Mouse (Mus musculus): Measurements from ENCODE around the gene Pik3ca. TPM values are rescaled to one million over a fixed set of nuclear protein-coding genes. Genes with fewer than 3 reads are reported as not detected.

Gene Pik3ca
- total RNA-seq, 1 experiment from 2014 or later, result 63.8 TPM

DNA sequence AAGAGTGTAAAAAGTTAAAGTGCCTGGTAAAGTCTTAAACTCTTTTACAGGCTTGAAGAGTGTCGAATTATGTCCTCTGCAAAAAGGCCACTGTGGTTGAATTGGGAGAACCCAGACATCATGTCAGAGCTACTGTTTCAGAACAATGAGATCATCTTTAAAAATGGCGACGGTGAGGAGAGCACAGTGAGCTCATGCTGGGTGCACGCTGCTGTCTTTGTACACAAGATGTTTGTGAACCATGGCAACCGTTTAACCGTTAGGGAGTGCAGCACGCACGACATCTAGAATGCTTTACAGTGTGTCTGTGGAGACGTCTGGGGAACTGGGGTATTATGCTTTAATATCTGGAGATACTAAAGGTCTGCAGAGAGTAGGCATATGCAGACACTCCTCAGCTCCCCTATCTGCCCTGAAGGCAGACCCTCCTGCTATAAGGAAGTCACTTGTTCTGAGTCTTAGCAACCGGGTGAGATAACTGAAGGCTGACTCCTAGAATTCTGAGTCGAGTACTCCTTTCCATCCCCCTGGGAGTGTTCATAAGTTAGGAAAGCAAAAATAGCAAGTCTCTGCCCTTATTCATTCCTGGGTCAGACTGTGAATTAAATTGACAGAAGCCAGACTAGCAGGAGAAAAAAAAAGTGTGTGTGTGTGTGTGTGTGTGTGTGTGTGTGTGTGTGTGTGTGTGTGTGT lies 57.0 kb downstream of the Pik3ca start:
- DNase-seq, result no peak

GRCm38 (mm10) chr3:32459777-32460176 lies 62.3 kb downstream of the Pik3ca start:
- peak; percentile 62 for DNase-seq

- DNase-seq, result no peak
Observed at GRCm38 (mm10) chr3:32467321-32467720, 69.8 kb downstream of the Pik3ca start.

DNA sequence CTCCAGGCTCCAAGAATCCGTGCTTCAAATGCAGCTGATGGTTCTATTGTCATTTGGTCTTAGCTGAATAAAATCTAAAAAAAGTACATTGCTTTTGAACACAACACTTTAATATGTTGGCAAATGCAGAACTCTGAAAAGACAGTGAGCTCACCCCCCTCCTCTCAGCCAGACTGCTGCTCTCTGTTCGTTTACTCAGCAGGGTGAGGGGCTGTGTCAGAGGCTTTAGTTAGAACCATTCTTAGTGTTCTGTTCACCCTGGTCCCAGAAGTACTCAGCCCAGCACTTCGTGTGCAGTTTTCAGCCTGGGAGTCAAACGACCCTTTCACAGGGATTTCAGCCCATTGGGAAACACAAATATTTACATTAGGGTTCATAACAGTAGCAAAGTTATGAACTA lies 70.9 kb downstream of the Pik3ca start:
- DNase-seq, result no peak

DNA sequence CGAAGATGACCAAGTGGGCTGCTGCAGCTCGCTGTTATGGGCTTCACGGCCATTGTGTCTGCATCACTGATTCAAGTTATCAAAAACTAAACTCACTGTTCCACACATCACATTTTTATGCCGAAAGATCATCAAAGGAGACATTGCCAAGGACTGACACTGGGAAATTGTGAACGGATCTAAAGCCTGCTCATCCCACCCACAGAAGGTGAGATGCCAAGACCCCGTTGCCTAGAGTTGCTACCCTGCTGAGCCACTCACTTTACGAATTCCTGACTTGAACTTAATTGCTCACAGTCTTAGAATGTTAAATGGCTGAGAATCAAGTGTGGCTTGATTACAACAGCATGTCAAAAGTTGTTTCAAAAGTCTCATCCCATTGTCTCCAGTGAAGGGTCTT lies 73.0 kb downstream of the Pik3ca start:
- DNase-seq, result no peak

GRCm38 (mm10) chr3:32471098-32471497 lies 73.6 kb downstream of the Pik3ca start:
- DNase-seq, result no peak

- DNase-seq, result no peak
Observed at GRCm38 (mm10) chr3:32472191-32472900, 74.9 kb downstream of the Pik3ca start.

DNA sequence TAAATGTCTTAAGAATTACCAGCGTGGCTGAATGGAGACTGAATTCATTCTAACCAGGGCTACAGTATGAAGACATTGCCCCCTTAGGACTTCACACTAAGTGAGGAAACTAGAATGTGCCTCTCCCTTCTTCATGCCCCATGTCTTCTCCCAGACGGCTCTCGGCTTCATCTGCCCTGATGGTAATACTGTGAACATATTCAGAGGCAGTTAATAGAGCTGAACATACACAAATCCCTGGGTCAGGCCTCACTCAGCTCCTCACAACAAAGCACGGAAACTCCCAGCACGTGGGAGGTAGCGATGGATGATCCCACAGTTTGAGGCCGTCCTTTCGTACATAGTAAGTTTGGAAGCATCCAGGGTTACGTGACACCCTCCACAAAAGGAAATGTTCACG lies 75.7 kb downstream of the Pik3ca start:
- DNase-seq, result no peak

DNA sequence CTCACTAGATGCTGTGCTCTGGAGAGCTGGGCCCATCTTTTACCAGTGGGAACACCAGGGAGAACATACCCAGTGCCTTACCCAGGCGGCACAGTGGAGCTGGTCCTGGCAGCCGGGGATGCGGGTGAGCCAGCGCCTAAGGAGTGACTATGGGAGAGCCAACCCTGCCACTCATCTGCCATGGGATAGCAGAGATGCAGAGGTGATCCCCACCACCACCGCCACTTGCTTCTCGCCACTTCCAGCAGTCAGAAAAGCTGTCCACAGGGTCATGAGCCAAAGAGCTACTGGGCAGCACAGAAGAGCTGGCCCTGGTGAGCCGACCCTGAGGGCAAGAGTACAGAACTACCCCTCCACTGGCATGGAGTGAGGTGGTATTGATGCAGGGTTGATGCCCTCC lies 82.5 kb downstream of the Pik3ca start:
- no peak for DNase-seq

- DNase-seq, result no peak
Observed at GRCm38 (mm10) chr3:32483035-32483434, 85.6 kb downstream of the Pik3ca start.

DNA sequence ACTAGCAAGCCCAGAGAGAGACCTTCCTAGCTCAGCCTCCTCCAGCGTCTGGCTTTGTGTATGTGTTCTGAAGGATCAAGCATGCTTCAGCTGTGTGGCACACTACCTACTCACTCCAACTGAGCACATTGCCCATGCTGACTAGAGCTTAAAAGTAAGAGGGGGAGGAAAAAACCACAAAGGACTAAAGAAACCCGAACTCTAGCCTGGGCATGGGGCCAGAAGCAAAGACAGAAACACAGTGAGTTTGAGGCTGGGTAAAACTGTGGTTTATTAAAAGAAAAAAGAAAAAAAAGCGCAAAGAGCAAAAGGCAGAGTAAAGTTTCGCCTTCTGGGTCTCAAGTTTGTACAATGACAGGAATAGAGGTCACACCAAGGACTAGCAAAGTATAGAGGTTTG lies 89.1 kb downstream of the Pik3ca start:
- DNase-seq, result no peak

DNA sequence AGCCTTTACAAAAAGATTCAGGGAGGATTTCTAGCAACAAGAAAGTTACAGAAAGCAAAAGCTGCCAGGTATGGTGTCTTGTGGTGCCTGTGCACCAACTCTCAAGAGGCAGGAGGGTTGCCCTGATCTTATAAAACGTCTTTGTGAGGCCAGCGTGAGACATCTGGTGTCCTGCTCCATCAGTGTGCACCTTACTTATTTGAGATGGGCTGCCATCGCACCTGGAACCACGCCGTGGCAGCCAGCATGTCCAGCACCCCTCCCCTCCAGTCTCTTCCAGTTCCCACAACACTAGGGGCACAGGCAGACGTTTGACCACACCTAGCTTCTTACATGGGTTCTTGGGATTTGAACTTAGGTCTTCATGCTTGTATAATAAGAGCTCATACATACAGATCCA lies 90.7 kb downstream of the Pik3ca start:
- DNase-seq, result no peak

GRCm38 (mm10) chr3:32490076-32490927 lies 92.8 kb downstream of the Pik3ca start:
- DNase-seq, result no peak

DNA sequence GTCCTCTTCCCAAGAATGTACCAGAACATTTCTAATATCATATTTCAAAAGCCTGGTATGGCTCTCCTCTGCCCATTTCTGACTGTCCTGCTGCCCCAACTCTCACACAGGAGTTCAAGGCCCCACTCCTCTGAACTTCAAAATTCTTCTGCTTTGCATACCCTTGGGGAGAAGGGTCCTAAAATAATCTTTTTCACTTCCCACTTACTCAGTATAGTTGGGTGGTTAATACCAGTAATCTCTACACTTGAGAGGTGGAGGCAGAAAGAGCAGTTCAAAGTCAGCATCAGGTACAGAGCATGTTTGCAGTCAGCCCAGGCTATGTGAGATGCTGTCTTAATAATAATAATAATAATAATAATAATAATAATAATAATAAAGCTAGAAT lies 93.5 kb downstream of the Pik3ca start:
- DNase-seq, result no peak

GRCm38 (mm10) chr3:32492097-32493090 lies 94.9 kb downstream of the Pik3ca start, which contains the start of gene Kcnmb3:
Kcnmb3 (minus strand) TSS chr3:32492231.
- no peak for DNase-seq

DNA sequence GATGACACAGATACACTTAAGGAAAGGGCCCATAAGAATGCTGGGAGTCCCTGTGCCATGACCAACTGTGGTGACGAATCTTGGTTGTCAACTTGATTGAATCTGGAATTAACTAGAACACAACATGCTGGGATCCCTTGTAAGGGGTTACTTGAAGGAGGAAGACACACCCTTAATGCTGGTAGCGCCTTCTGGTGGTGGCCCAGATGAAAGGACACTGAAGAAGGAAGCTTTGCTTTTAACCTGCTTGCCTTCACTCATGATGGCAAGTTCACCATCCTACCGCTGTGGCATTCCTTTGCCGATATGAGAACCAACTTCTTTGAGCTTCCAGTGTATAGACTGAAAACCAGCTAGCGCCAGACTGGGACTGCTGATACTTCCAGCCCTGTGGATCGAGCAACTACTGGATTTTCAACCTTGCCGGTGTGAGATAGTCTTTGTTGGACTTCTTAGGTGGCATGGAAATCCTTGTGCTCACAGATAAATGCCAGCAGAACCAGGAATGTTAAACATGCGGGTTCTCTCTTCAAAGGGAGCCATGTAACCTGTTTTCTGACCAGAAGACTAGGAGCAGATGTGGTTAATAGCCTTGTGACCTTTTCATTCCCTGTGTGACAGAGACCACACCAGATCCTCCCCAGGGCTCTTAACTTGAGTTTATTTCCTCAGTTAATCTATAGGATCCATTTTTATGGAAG lies 97.1 kb downstream of the Pik3ca start:
- no peak for DNase-seq

- no peak for DNase-seq
Observed at GRCm38 (mm10) chr3:32495088-32495770, 97.8 kb downstream of the Pik3ca start.

DNA sequence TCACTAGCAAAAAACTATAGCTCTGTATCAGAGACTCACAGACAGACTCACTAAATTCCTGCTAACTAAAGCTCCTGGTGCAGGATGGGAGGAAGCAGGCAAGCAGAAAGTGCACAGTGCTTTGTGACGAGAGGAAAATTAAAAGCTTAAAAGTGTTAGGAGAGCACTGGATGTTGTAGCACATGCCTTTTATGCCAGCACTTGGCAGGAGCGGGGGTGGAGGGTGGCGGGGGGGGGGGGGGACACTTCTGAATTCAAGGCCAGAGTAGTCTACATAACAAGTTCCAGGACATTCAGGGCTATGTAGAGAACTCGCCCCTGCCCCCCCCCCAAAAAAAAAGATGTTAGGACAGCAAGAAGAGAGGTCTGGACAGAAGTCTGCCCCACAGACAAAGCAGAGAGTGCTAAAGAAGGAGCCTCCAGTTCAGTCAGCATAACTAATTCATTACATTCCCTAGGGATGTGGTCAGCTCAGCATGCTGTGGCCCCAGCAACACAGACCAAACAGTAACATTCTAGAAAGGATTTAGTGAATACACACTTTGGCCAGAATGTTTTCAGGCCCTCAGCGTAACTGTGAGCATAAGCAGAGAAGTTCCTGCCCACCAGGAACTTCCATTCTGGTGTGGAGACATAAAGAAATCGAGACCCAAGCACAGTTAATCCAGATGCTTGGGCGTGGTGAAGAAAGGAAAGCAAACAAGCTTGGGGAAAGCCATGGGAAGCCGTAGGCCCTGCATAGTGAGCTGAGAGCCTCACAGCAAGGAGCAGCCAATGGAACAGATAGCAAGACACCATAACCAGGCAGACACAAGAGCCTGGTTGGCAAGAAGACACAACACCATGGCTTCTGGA lies 98.6 kb downstream of the Pik3ca start:
- no peak for DNase-seq

- DNase-seq, result no peak
Observed at GRCm38 (mm10) chr3:32496711-32497070, 99.2 kb downstream of the Pik3ca start.

DNA sequence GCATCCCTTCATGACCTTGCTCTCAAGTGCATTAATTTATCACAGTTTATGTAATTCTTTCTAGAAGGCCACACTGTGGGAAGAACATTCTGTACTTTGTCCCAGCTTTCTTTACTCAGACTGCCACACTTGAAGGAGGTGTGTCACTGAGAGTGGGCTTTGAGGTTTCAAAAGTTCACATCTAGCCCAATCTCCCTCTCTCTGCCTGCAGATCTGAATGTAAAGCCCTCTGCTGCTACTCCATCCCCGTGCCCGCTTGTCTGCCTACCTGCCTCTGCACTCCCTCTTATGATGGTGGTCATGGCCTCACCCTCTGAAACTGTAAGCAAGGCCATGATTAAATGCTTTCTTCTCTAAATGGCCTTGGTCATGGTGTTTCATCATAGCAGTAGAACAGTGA lies 102.9 kb downstream of the Pik3ca start:
- DNase-seq, result no peak
